Mouse (Mus musculus): ENCODE measurements at regions not wholly inside any gene's neighbourhood (a gene's known extent, or its start where the extent isn't known, plus 50 kb on each side); places are given as distances from the start of the nearest gene placed in this dataset.

DNA sequence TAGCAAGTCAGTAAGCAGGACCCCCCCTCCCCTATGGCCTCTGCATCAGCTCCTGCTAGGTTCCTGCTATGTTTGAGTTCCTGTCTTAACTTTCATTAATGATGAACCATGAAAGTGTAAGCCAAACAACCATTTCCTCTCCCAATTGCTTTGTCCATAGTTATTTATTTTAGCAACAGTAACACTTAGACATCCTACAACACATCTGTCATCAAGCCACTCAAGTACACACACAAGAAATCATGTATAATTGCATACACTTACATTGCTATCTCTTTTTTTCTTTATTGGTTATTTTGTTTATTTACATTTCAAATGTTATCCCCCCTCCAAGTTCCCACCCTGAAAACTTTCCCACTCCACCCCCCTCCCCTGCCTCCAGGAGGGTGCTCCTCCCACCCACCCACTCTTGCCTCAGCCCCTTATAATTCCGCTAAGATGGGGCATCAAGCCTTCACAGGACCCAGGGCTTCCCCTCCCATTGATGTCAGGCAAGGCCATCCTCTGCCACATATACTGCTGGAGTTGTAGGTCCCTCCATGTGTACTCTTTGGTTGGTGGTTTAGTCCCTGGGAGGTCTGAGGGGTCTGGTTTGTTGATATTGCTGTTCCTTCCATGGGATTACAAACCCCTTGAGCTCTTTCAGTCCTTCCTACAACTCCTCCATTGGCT lies 310.9 kb upstream of the Ccnh start:
- H3K4me3 ChIP-seq (ENCODE audit: low read depth, low read length) = no peak overlapping the region
- no peak overlapping the region for H3K4me2 ChIP-seq (ENCODE audit: low read depth)
- no peaks in the 10 kb centered on the region for H3K9me3 ChIP-seq (ENCODE audit: control insufficient read depth, low read length)
- ATAC-seq (ENCODE audit: insufficient read depth, low FRiP score, low TSS enrichment) = no peak
- no peaks in the 10 kb centered on the region for H3K4me1 ChIP-seq (ENCODE audit: control insufficient read depth, insufficient read depth, low read length)
- H3K27me3 ChIP-seq (ENCODE audit: control insufficient read depth, insufficient read depth, low read length) = no peaks in the 10 kb centered on the region
- no peaks in the 10 kb centered on the region for H3K36me3 ChIP-seq (ENCODE audit: control insufficient read depth, insufficient read depth, low read length)
- 74% methylated on average over 1 of the region's 1 CpGs for WGBS
- H3K27ac ChIP-seq (ENCODE audit: low read depth, low read length) = no peak overlapping the region
- DNase-seq (ENCODE audit: low spot score) = no peak
- no peak overlapping the region for H3K9ac ChIP-seq (ENCODE audit: low read length)

- H3K9ac ChIP-seq (ENCODE audit: low read length) = no peak overlapping the region
- H3K4me2 ChIP-seq (ENCODE audit: low read depth) = no peak overlapping the region
- H3K4me1 ChIP-seq (ENCODE audit: control insufficient read depth, insufficient read depth, low read length) = no peaks in the 10 kb centered on the region
- H3K9me3 ChIP-seq (ENCODE audit: control insufficient read depth, low read length) = no peaks in the 10 kb centered on the region
- no peaks in the 10 kb centered on the region for H3K27me3 ChIP-seq (ENCODE audit: control insufficient read depth, insufficient read depth, low read length)
- no peak for DNase-seq (ENCODE audit: low spot score)
- no peak overlapping the region for H3K4me3 ChIP-seq (ENCODE audit: low read depth, low read length)
- peak; percentile 90 for ATAC-seq (ENCODE audit: insufficient read depth, low FRiP score, low TSS enrichment)
- H3K36me3 ChIP-seq (ENCODE audit: control insufficient read depth, insufficient read depth, low read length) = no peaks in the 10 kb centered on the region
- no peak overlapping the region for H3K27ac ChIP-seq (ENCODE audit: low read depth, low read length)
- WGBS = 73% methylated on average over 6 of the region's 6 CpGs
Measured at GRCm38 (mm10) chr13:84905347-84905981, 283.7 kb upstream of the Ccnh start.

DNA sequence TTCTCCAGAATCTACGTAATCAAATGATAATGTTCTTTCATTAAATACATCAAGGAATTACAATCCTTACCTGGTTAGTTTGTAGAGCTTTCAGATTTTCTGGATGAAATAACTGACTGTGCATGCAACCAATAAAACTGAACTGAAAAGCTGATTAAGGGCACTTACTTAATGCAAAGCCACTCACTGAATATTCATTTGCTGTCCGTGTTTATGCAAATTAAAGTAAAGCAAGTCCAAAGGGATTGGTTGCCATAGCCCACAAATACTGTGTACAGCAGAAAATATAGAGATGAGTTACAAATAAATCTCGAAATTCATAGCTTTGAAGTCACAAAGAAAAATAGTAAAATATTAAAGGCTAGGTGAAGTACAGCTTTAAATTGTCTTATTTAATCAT lies 283.2 kb upstream of the Ccnh start:
- Histone ChIP-seq H3K4me3 (ENCODE audit: low read depth, low read length) (no peak overlapping the region), H3K9me3 (ENCODE audit: control insufficient read depth, low read length) (no peaks in the 10 kb centered on the region), H3K27me3 (ENCODE audit: control insufficient read depth, insufficient read depth, low read length) (no peaks in the 10 kb centered on the region), H3K36me3 (ENCODE audit: control insufficient read depth, insufficient read depth, low read length) (no peaks in the 10 kb centered on the region), H3K9ac (ENCODE audit: low read length) (no peak overlapping the region), H3K4me2 (ENCODE audit: low read depth) (no peak overlapping the region), H3K4me1 (ENCODE audit: control insufficient read depth, insufficient read depth, low read length) (no peaks in the 10 kb centered on the region), H3K27ac (ENCODE audit: low read depth, low read length) (no peak overlapping the region)
- DNase-seq (ENCODE audit: low spot score) (no peak), ATAC-seq (ENCODE audit: insufficient read depth, low FRiP score, low TSS enrichment) (peak; percentile 75)
- 61% methylated on average over 3 of the region's 3 CpGs for WGBS

- H3K4me2 ChIP-seq (ENCODE audit: low read depth) = no peak overlapping the region
- H3K27ac ChIP-seq (ENCODE audit: low read depth, low read length) = no peak overlapping the region
- no peak overlapping the region for H3K9ac ChIP-seq (ENCODE audit: low read length)
- no peaks in the 10 kb centered on the region for H3K36me3 ChIP-seq (ENCODE audit: control insufficient read depth, insufficient read depth, low read length)
- 80% methylated on average over 1 of the region's 1 CpGs for WGBS
- DNase-seq (ENCODE audit: low spot score) (no peak), ATAC-seq (ENCODE audit: insufficient read depth, low FRiP score, low TSS enrichment) (no peak)
- H3K9me3 ChIP-seq (ENCODE audit: control insufficient read depth, low read length) = no peaks in the 10 kb centered on the region
- no peaks in the 10 kb centered on the region for H3K4me1 ChIP-seq (ENCODE audit: control insufficient read depth, insufficient read depth, low read length)
- no peak overlapping the region for H3K4me3 ChIP-seq (ENCODE audit: low read depth, low read length)
- H3K27me3 ChIP-seq (ENCODE audit: control insufficient read depth, insufficient read depth, low read length) = no peaks in the 10 kb centered on the region
Measured at GRCm38 (mm10) chr13:84931271-84931670, 257.9 kb upstream of the Ccnh start.

DNA sequence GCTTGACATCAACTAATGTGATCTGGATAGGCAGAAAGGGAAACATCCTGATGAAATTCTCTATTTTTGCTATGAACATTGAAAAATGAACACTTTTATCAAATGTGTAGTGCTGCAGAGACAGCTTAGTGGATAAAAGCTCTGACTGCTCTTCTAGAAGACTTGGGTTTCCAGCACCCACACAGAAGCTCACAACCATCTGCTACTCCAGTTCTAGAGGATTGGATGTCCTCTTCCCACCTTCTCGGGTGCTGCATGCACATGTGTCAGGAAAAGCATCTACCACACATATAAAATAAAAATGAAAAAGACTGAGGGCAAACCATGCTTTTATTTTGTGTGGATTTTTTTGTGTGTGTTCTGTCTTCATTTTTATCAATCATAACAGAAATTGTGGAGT lies 253.6 kb upstream of the Ccnh start:
- Histone ChIP-seq H3K9me3 (ENCODE audit: control insufficient read depth, low read length) (no peaks in the 10 kb centered on the region), H3K4me1 (ENCODE audit: control insufficient read depth, insufficient read depth, low read length) (no peaks in the 10 kb centered on the region), H3K27ac (ENCODE audit: low read depth, low read length) (no peak overlapping the region), H3K36me3 (ENCODE audit: control insufficient read depth, insufficient read depth, low read length) (no peaks in the 10 kb centered on the region), H3K4me2 (ENCODE audit: low read depth) (no peak overlapping the region), H3K9ac (ENCODE audit: low read length) (no peak overlapping the region), H3K4me3 (ENCODE audit: low read depth, low read length) (no peak overlapping the region), H3K27me3 (ENCODE audit: control insufficient read depth, insufficient read depth, low read length) (no peaks in the 10 kb centered on the region)
- DNase-seq (ENCODE audit: low spot score) (no peak), ATAC-seq (ENCODE audit: insufficient read depth, low FRiP score, low TSS enrichment) (no peak)
- 94% methylated on average over 1 of the region's 1 CpGs for WGBS

DNA sequence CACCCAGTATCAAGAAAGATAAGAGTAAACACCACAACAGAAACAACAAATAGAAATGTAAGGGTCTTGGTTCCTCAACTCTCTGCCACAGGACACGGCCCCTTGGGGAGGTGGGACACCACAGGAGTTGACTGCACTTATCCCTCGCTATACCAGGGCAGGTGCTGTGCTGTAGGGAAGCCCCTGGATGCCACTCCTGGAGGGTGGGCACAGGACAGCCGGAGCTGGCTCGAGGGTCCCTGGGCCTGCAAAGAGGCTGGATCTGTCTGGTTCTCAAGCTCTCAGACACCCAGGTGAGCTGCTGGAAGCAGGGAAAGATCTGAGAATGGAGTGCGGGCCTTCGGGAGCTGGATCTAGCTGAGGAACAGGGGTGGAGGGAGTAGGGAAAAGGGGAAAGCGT lies 249.5 kb upstream of the Ccnh start:
- DNase-seq (ENCODE audit: low spot score) (no peak), ATAC-seq (ENCODE audit: insufficient read depth, low FRiP score, low TSS enrichment) (no peak)
- H3K4me1 ChIP-seq (ENCODE audit: control insufficient read depth, insufficient read depth, low read length) = no peaks in the 10 kb centered on the region
- H3K4me2 ChIP-seq (ENCODE audit: low read depth) = no peak overlapping the region
- H3K9me3 ChIP-seq (ENCODE audit: control insufficient read depth, low read length) = no peaks in the 10 kb centered on the region
- no peaks in the 10 kb centered on the region for H3K27me3 ChIP-seq (ENCODE audit: control insufficient read depth, insufficient read depth, low read length)
- H3K27ac ChIP-seq (ENCODE audit: low read depth, low read length) = no peak overlapping the region
- no peak overlapping the region for H3K9ac ChIP-seq (ENCODE audit: low read length)
- no peak overlapping the region for H3K4me3 ChIP-seq (ENCODE audit: low read depth, low read length)
- WGBS = 86% methylated on average over 7 of the region's 7 CpGs
- no peaks in the 10 kb centered on the region for H3K36me3 ChIP-seq (ENCODE audit: control insufficient read depth, insufficient read depth, low read length)

- Histone ChIP-seq H3K9ac (ENCODE audit: low read length) (no peak overlapping the region), H3K27me3 (ENCODE audit: control insufficient read depth, insufficient read depth, low read length) (no peaks in the 10 kb centered on the region), H3K27ac (ENCODE audit: low read depth, low read length) (no peak overlapping the region), H3K36me3 (ENCODE audit: control insufficient read depth, insufficient read depth, low read length) (no peaks in the 10 kb centered on the region), H3K4me1 (ENCODE audit: control insufficient read depth, insufficient read depth, low read length) (no peaks in the 10 kb centered on the region), H3K4me2 (ENCODE audit: low read depth) (no peak overlapping the region), H3K4me3 (ENCODE audit: low read depth, low read length) (no peak overlapping the region), H3K9me3 (ENCODE audit: control insufficient read depth, low read length) (no peaks in the 10 kb centered on the region)
- WGBS = 96% methylated on average over 1 of the region's 1 CpGs
- ATAC-seq (ENCODE audit: insufficient read depth, low FRiP score, low TSS enrichment) (no peak), DNase-seq (ENCODE audit: low spot score) (no peak)
Measured at GRCm38 (mm10) chr13:84940936-84941335, 248.3 kb upstream of the Ccnh start.

DNA sequence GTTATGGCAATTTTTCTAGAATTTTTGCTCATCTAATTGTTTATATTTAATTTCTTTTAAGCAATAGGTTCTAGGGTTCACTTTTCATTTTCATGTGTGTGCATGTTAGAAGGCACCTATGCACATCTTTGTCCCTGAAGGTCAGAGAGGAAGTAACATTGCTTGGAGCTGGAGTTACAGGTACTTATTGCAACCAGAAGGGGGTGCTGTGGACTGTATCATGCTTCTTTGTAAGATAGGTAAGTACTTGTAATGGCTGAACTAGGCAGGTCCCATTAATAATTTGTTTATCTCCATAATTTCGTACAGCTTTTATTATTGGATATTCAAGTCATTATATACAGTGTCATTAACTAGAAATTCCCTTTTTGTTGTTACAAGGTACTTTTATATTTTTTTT lies 238.3 kb upstream of the Ccnh start:
- Histone ChIP-seq H3K27ac (ENCODE audit: low read depth, low read length) (no peak overlapping the region), H3K9me3 (ENCODE audit: control insufficient read depth, low read length) (no peaks in the 10 kb centered on the region), H3K9ac (ENCODE audit: low read length) (no peak overlapping the region), H3K4me1 (ENCODE audit: control insufficient read depth, insufficient read depth, low read length) (no peaks in the 10 kb centered on the region), H3K36me3 (ENCODE audit: control insufficient read depth, insufficient read depth, low read length) (no peaks in the 10 kb centered on the region), H3K27me3 (ENCODE audit: control insufficient read depth, insufficient read depth, low read length) (no peaks in the 10 kb centered on the region), H3K4me2 (ENCODE audit: low read depth) (no peak overlapping the region), H3K4me3 (ENCODE audit: low read depth, low read length) (no peak overlapping the region)
- 44% methylated on average over 1 of the region's 1 CpGs for WGBS
- ATAC-seq (ENCODE audit: insufficient read depth, low FRiP score, low TSS enrichment) = no peak; the same call in 1 of the 2 replicates
- DNase-seq (ENCODE audit: low spot score) = no peak

DNA sequence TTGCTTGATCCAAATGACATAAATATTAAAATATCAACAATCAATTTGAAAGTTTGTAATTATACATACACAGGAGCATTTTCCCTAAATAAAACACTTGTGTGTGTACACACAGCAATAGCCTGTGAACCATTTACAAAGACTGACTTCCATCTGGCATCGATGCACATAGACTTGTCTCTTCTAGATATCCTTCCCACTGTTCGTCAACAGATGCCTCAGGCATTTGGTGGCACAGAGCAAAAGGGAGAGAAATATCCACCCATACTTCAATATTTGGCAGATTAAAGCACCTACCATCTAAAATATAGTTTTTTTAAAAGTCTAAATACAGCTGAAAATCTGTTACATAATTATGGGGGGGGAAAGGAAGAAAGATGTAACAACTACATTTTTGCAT lies 236.0 kb upstream of the Ccnh start:
- H3K9me3 ChIP-seq (ENCODE audit: control insufficient read depth, low read length) = no peaks in the 10 kb centered on the region
- no peak overlapping the region for H3K9ac ChIP-seq (ENCODE audit: low read length)
- DNase-seq (ENCODE audit: low spot score) = no peak
- no peak overlapping the region for H3K27ac ChIP-seq (ENCODE audit: low read depth, low read length)
- no peak overlapping the region for H3K4me2 ChIP-seq (ENCODE audit: low read depth)
- H3K36me3 ChIP-seq (ENCODE audit: control insufficient read depth, insufficient read depth, low read length) = no peaks in the 10 kb centered on the region
- WGBS = 77% methylated on average over 2 of the region's 2 CpGs
- no peaks in the 10 kb centered on the region for H3K4me1 ChIP-seq (ENCODE audit: control insufficient read depth, insufficient read depth, low read length)
- no peak overlapping the region for H3K4me3 ChIP-seq (ENCODE audit: low read depth, low read length)
- H3K27me3 ChIP-seq (ENCODE audit: control insufficient read depth, insufficient read depth, low read length) = no peaks in the 10 kb centered on the region
- ATAC-seq (ENCODE audit: insufficient read depth, low FRiP score, low TSS enrichment) = no peak

Measured in neural tube, embryonic 11.5 days (tissue).